Mouse (Mus musculus): ENCODE data around the gene Strn3. TPM values are rescaled to one million over a fixed set of nuclear protein-coding genes. Genes with fewer than 3 reads are reported as not detected.
"Not testable (repeated sequence)": the region's sequence is repeated elsewhere in the genome, so short reads cannot be mapped to it uniquely, and the experiment has no call there.

Strn3 gene
- total RNA-seq, 2 experiments from 2014 or later, result 30.4 to 51.1 TPM

DNA sequence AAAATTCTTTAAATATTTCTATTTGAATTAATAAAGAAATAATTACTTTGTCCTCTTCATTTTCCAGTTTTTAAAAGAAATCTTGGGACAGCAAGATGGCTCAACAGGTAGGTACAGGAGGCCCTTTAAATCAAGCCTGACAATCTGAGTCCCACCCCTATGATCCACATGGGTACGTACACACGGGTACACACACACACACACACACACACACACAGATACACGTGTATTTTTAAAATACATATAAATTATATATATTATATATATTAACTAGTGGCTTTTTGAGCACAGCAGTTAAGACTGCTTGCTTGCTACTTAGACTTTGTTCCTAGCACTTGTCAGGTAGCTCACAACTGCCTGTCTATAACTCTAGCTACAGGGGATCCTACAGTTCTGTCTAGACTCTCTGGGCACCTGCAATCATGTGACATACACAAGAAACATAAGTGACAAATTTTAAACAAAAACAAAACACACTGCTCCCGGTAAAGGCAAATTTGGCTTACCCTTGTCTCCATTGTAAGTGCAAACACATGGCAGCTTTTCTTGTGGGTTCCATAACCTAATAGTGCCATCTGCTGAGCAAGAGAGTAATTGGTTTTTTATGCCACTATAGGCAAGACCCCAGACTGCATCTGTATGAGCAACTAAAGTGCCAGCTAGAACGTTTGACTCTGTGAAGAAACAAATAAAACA lies 68.9 kb downstream of the Strn3 start:
- ATAC-seq (replicated peaks; ENCODE audit: poor library complexity, severe bottlenecking), result no peak

DNA sequence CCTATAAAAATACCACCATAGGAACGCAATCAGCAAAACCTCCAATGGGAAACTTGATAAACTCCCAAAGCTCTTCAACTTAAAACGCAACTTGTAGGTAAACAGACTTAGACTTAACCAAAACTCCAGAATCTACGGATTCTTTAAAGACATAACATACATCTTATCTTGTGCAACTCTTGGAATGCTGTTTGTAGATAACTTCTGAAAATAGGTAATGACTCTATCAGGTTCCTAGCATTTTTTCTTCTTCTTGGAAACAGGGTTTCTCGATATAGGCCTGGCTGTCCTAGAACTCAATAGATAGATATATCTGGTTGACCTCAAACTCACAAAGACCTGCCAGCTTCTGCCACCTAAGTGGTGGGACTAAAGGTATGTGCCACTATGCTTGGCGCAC lies 70.5 kb downstream of the Strn3 start:
- ATAC-seq (replicated peaks; ENCODE audit: poor library complexity, severe bottlenecking), result no peak

DNA sequence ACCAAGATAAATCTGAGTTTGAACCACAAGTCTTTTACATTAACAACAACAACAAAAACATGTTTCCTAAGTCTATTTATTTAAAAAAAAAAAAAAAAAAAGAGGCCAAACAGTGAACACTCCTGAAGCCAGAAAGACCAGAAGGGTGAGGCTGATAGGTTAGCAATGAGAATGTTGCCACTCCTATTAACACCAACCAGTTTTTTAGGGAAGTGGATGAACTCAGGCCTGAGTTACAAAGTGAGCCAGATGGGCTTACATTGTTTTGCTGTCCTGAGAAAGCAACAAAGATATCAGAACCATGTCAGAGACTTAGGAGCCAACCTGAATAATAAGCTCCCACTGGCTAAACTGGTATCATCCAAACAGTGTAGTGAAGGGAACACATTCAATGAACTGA lies 71.1 kb downstream of the Strn3 start:
- ATAC-seq (replicated peaks; ENCODE audit: poor library complexity, severe bottlenecking), result no peak

DNA sequence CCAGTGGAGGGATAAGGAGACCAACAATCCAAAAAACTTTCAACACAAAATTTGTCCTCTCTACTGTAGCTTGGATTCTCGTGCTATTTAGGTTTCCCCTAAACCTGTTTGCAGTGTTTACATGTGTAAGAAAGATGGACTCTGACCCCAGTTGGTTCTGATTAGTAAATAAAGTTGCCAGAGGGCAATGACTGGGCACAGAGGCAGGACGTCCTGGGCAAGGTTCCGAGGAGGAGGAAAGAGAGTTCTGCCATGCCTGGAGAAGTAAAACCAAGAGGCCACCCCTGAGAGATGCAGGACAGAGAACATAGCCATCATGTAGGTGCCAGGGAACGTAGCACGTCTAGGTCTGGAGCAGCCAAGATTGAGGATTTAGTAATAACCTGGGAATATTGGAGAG lies 79.3 kb downstream of the Strn3 start:
- ATAC-seq (replicated peaks; ENCODE audit: poor library complexity, severe bottlenecking), result no peak

DNA sequence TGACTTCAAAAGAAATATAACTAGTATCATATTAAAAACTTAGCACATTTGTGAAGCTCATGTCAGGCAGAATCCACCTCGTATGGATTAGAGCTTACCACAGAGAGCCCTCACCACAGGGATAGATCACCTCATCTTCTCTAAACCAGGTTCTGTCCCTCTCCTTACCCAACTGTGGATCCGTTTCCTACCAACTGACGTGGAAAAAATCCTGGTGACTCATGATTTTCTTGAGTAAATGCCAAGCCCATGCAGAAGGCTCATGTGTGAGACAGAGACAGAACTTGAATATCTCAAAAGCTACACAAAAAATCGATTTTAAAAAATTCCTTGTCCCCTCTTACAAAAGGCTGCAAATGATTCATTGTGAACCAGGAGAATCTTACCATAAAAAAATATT lies 85.6 kb downstream of the Strn3 start:
- ATAC-seq (replicated peaks; ENCODE audit: poor library complexity, severe bottlenecking), result no peak

DNA sequence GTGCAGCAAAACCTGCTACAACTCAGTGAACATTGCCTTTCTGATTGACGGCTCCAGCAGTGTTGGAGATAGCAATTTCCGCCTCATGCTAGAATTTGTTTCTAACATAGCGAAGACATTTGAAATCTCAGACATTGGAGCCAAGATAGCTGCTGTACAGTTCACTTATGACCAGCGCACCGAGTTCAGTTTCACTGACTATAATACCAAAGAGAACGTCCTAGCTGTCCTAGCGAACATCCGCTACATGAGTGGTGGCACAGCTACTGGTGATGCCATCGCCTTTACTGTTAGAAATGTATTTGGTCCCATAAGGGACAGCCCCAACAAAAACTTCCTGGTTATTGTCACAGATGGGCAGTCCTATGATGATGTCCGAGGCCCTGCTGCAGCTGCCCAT lies 88.4 kb downstream of the Strn3 start:
- ATAC-seq (replicated peaks; ENCODE audit: poor library complexity, severe bottlenecking), result no peak

DNA sequence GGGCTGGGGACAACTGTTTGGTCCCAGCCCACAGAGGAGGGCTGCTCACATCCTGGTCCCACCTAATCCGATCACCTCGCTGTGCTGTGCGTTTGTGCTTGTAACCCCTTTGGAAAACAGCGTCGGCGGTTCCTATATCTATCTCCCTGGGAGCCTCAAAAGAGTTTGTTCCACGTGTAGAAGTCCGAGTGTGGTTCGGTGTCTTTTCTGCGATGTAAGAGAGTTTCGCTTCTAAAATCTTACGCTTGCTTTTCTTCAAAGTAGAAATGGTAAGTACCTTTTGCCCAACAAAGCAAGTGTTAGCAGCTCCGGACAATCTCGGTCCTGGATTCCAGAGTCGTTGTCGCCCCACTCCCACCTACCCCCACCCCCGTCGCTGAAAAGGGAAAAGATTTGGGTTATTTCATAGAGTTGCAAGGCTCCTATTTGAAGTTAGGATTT lies 97.6 kb downstream of the Strn3 start:
- no peak for ATAC-seq (replicated peaks; ENCODE audit: poor library complexity, severe bottlenecking)

DNA sequence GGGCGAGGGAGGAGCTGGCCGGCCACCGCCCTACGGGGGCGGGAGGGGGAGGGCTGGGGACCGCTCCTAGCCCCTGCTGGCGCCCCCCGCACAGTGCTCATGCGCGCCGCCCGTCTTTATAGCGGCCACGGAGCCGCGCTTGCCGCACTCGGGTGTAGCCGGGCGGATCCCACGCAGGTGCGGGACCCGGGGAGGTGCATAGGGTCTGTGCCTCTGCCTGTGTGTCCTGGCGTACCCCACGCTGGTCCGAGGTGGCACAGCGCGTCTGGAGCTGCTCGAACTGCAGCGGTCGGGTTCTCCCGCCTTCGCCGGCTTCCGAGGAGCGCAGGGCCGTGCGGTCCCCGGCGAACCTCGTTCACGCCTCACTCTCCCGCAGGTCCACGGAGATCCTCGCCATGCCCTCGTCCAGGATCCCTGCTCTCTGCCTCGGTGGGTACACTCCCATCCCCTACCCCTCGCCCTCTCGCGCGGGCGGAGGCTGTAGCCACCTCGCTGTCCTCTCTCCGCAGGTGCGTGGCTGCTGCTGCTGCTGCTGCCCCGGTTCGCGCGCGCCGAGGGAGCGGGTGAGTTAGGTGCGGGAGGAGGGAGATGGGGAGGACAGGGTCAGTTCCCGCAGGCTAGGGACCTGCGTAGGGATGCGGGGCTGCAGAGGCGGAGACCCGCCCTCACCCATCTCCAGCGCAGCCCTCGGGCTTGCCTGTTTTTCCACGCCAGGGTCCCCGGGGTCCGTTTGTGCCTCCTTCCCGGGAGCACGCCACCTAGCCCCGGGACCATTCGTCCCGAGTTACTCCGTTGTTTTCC lies 98.3 kb downstream of the Strn3 start, which contains the start of gene Coch:
Coch (plus strand) TSS at position 113 of the 801 bp plus-strand sequence.
- peak; percentile 40 for ATAC-seq (replicated peaks; ENCODE audit: poor library complexity, severe bottlenecking)

DNA sequence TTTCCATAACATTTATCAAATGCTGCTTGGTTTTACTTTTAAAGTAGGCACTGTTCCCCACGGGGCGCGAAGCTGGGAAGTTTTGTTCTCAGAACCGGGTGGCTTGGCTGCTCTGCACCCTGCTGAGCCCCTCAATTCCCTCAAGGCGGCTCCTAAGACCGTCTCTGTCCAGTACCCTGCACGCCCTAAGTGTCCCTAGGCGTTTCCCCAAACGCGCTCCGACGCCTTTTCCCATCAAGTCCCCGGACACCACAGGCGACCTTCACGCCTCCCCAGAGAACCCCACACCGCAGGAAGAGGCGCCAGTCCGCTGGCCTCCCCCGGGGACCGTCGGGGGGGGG lies 98.8 kb downstream of the Strn3 start:
- ATAC-seq (replicated peaks; ENCODE audit: poor library complexity, severe bottlenecking), result peak; percentile 40

DNA sequence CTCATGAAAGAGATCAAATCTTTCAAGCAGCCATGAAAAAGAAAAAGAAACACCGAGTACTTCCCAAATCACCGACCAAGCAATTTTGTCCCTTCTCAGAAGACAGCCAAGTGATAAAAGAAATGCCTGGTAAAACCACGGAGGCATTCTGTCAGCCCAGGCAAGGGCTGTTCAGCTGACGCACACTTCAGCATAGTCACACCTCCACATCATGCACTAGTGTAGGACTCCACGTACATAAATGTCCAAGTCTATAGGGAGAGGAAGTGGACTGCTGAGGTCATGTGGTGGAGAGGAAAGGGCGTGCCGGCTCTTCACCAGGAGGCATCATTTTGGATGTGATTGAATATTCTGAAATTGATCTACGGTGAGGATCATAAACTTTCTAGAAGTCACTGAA lies 99.8 kb downstream of the Strn3 start:
- ATAC-seq (replicated peaks; ENCODE audit: poor library complexity, severe bottlenecking), result peak; percentile 22

DNA sequence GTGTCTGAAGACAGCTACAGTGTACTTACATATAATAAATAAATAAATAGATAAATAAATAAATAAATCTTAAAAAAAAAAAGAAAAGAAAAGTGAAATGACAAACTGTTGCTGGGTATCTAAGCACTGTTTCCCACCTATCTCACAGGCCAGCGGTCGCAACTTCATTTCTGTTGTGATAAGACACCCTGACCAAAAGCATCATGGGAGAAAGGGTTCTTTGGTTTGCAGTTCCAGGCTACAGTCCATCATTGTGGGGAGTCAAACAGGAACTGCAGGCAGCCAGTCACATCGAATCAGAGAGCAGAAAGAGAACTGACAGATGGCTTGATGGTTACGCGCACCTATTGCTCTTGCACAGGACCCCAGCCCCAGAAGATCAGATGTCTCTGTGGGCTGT lies 102.4 kb downstream of the Strn3 start:
- no peak for ATAC-seq (replicated peaks; ENCODE audit: poor library complexity, severe bottlenecking)

DNA sequence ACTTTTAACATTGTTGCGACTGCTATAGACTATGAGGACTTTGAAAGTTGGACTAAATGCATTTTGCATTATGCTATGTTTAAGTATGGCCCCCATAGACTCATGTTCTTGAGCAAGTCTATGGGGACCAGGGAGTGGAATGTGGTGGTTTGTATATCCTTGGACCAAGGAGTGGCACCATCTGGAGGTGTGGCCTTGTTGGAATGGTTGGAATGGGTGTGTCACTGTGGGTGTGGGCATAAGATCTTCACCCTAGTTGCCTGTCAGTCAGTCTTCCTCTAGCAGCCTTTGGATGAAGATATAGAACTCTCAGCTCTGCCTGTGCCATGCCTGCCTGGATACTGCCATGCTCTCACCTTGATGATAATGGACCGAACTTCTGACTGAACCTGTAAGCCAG lies 113.9 kb downstream of the Strn3 start:
- not testable (repeated sequence) for ATAC-seq (replicated peaks; ENCODE audit: poor library complexity, severe bottlenecking)

DNA sequence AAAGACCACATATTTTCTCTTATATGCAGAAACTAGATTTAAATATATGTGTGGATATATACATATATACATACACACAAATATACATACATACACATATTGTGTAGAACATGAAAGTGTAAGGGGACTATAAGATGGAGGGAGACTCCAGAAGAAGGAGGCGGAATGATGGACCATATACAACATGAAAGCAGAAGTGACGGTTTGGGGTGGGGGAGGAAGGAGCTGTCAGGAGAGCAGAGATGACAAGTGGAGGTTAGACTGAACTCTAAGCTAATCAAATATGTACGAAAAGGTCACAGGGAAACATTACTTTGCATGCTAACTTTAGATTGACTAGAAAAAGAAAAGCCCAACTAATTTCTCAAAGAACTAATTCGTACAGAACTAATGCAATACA lies 119.0 kb downstream of the Strn3 start:
- no peak for ATAC-seq (replicated peaks; ENCODE audit: poor library complexity, severe bottlenecking)

DNA sequence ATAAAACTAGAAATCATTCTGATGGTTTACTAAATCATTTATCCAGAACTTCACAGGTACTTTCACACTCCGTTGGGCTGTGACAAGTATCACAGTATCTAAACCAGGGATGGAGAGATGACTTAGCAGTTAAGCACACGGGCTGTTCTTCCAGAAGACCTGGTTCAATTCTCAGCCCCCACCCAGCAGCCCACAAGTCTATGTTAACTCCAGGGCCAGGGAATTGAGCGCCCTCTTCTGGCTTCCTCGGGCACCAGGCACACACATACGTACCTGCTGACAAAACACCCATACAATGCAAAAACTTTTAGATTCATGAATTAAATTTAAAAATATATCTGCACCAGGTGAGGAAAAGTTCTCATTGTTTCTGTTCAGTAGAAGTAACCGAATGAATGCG lies 121.8 kb downstream of the Strn3 start:
- no peak for ATAC-seq (replicated peaks; ENCODE audit: poor library complexity, severe bottlenecking)

DNA sequence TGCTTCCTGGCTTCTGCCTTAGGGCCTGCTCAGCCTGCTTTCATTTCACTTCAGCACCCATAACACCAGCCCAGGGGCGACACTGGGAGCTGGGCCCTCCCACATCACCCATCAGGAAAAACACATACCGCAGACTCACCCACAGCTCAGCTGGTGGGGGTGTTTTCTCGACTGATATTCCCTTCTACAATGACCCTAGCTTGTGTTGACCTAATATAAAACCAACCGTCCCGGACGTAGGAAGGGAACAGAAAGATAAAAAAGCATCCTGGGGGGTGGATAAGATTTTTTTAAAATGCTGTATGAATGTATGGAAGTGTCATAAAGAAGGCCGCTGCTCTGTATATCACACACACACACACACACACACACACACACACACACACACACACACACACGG lies 122.2 kb downstream of the Strn3 start:
- ATAC-seq (replicated peaks; ENCODE audit: poor library complexity, severe bottlenecking), result no peak

DNA sequence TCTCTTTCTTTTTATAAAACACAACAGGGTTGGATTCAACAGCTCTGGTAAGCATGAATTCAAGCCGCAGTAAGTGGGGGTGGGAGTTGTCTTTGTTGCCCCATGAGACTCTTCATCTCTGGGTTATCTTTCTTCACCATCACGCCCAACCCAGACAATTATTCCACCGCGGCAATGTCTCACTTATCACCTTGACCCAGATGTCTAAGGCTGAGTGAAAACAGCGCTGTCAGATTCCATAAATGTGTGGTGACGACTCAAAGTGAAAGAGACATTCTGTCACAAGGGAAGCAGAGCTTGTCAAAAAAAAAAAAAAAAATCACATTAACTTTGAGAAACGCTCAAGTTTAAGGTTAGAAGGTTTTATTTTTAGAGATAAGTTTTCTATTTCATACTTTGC lies 124.5 kb downstream of the Strn3 start:
- ATAC-seq (replicated peaks; ENCODE audit: poor library complexity, severe bottlenecking), result no peak

DNA sequence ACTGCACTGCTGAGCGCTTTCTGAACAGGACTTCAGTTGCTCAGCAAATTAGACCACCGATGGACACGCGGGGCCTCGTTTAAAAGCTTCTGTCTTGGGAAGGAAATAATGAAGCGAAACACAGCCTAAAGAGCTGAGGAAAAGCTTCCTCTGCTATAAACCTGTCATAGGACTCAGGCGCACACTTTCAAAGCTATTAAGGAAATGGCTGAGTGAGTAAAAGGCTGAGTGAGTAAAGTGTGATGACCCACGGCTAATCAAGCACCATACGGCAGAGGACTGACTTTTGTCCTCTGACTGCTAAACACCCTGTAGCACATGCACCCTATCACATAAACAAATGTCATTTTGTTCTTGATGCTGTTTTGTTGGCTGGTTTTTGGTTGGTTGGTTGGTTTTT lies 130.3 kb downstream of the Strn3 start:
- ATAC-seq (replicated peaks; ENCODE audit: poor library complexity, severe bottlenecking), result no peak

Other genes with a start within 250 kb of the Strn3 start
- not detected in 2 replicates for gene Coch, start 98.6 kb downstream of the Strn3 start, total RNA-seq (2014; fragmentation: Nextera tagmentation)
- gene Coch, start 98.6 kb downstream of the Strn3 start, total RNA-seq (2017), result not detected in 2 replicates
- 23.7 and 40.1 TPM in 2 replicates for gene Ap4s1, start 864 bp downstream of the Strn3 start, total RNA-seq (2014; fragmentation: Nextera tagmentation)
- 16.8 and 27.4 TPM in 2 replicates for gene Ap4s1, start 864 bp downstream of the Strn3 start, total RNA-seq (2017)
- gene Hectd1, start 137.6 kb upstream of the Strn3 start, total RNA-seq (2014; fragmentation: Nextera tagmentation), result 51.0 and 52.9 TPM in 2 replicates
- 89.7 and 96.3 TPM in 2 replicates for gene Hectd1, start 137.6 kb upstream of the Strn3 start, total RNA-seq (2017)

Measured in granulocyte monocyte progenitor cell, adult 5-6 weeks (primary cell).